Mouse (Mus musculus) CH12.LX (cell line): ENCODE data around the gene A430078G23Rik. TPM values are rescaled to one million over a fixed set of nuclear protein-coding genes. Genes with fewer than 3 reads are reported as not detected.
"Not testable (repeated sequence)": the region's sequence is repeated elsewhere in the genome, so short reads cannot be mapped to it uniquely, and the experiment has no call there.

Experiments used
- DNase-seq: peaks from one replicate; pipeline ENCODE4 v3.0.0-alpha.2; 2013; ENCODE audit errors: extremely low read depth
- H3K27ac ChIP-seq: 2 replicates; pipeline ENCODE4 v1.5.1; 2012; ENCODE audit warnings: low read depth, mild to moderate bottlenecking, control low read depth, moderate library complexity; ENCODE audit not compliant: insufficient read depth
- H3K27me3 ChIP-seq: replicated peaks from 2 replicates; pipeline ENCODE3; 2012; ENCODE audit warnings: inconsistent platforms
- H3K36me3 ChIP-seq, 2 experiments: replicated peaks in 1 of 2; 2 replicates each; pipeline versions ENCODE3 to v1.6.1; 2012; ENCODE audit warnings: inconsistent platforms in 1 of 2, low read length in 1 of 2, mild to moderate bottlenecking in 1 of 2, mixed read lengths in 1 of 2, moderate library complexity in 1 of 2; ENCODE audit not compliant: control insufficient read depth in 1 of 2, insufficient read depth in 1 of 2
- H3K4me1 ChIP-seq, 2 experiments: 2 replicates each; pipeline ENCODE4 v1.6.1; 2012; ENCODE audit warnings: inconsistent platforms in 1 of 2, moderate library complexity in 1 of 2; ENCODE audit not compliant: insufficient read depth in 2 of 2, control insufficient read depth in 1 of 2
- H3K4me2 ChIP-seq: 2 replicates; pipeline ENCODE4 v1.6.1; 2012; ENCODE audit warnings: low read depth, mild to moderate bottlenecking, control low read depth; ENCODE audit not compliant: poor library complexity, insufficient read depth, severe bottlenecking
- H3K4me3 ChIP-seq, 3 experiments: fragments of 150-350 bp in 1 of 3; sonication (generic) in 1 of 3; replicated peaks in 1 of 3; 2 replicates each; pipeline versions ENCODE3 to v1.5.1; 2011 to 2012; ENCODE audit warnings: low read depth in 2 of 3, low read length in 2 of 3, mild to moderate bottlenecking in 2 of 3, moderate library complexity in 2 of 3, control low read depth in 1 of 3, improper control_type of control experiment in 1 of 3, inconsistent platforms in 1 of 3, mixed read lengths in 1 of 3; ENCODE audit not compliant: poor library complexity in 1 of 3
- H3K79me2 ChIP-seq: replicated peaks from 2 replicates; pipeline ENCODE4 v1.6.1; 2012; ENCODE audit warnings: mild to moderate bottlenecking, moderate library complexity; ENCODE audit not compliant: control insufficient read depth, poor library complexity, insufficient read depth, severe bottlenecking; ENCODE audit errors: extremely low read depth
- H3K9ac ChIP-seq: 2 replicates; pipeline ENCODE4 v1.6.1; 2012; ENCODE audit warnings: low read depth, mild to moderate bottlenecking, control low read depth, moderate library complexity; ENCODE audit not compliant: insufficient read depth
- H3K9me3 ChIP-seq: replicated peaks from 2 replicates; pipeline ENCODE3; 2012; ENCODE audit warnings: low read length, inconsistent platforms, mixed read lengths
- BHLHE40 ChIP-seq: IDR thresholded peaks from 2 replicates; pipeline ENCODE4 v1.6.1; 2011; ENCODE audit warnings: mild to moderate bottlenecking, low read depth, low read length, improper control_type of control experiment
- ETS1 ChIP-seq: conservative IDR thresholded peaks from 2 replicates; pipeline ENCODE4 v1.6.1; 2012; ENCODE audit warnings: low read depth, mild to moderate bottlenecking, inconsistent platforms, low read length, improper control_type of control experiment, moderate library complexity
- KAT2A ChIP-seq: IDR thresholded peaks from 2 replicates; pipeline ENCODE4 v1.6.1; 2012; ENCODE audit warnings: low read length, improper control_type of control experiment, inconsistent platforms; ENCODE audit not compliant: insufficient replicate concordance
- MAX ChIP-seq: IDR thresholded peaks from 2 replicates; pipeline ENCODE4 v1.6.1; 2011; ENCODE audit warnings: low read length, improper control_type of control experiment
- MYC ChIP-seq: IDR thresholded peaks from 2 replicates; pipeline ENCODE4 v1.6.1; 2011; ENCODE audit warnings: low read depth, mild to moderate bottlenecking, improper control_type of control experiment, low read length
- NELFE ChIP-seq: IDR thresholded peaks from 2 replicates; pipeline ENCODE4 v1.6.1; 2011; ENCODE audit warnings: low read depth, low read length, improper control_type of control experiment
- POLR2A ChIP-seq: IDR thresholded peaks from 2 replicates; pipeline ENCODE4 v1.6.1; 2011; ENCODE audit warnings: low read depth, mild to moderate bottlenecking, improper control_type of control experiment, low read length
- RAD21 ChIP-seq: IDR thresholded peaks from 2 replicates; pipeline ENCODE4 v1.6.1; 2011; ENCODE audit warnings: low read depth, mild to moderate bottlenecking, low read length, improper control_type of control experiment, moderate library complexity
- RCOR1 ChIP-seq: conservative IDR thresholded peaks from 2 replicates; pipeline ENCODE4 v1.6.1; 2012; ENCODE audit warnings: low read depth, mild to moderate bottlenecking, inconsistent platforms, low read length, improper control_type of control experiment
- SIN3A ChIP-seq: IDR thresholded peaks from 2 replicates; pipeline ENCODE4 v1.6.1; 2012; ENCODE audit warnings: low read length, improper control_type of control experiment, inconsistent platforms
- UBTF ChIP-seq: IDR thresholded peaks from 2 replicates; pipeline ENCODE4 v1.6.1; 2012; ENCODE audit warnings: low read depth, mild to moderate bottlenecking, inconsistent platforms, low read length, improper control_type of control experiment, moderate library complexity
- USF1 ChIP-seq: IDR thresholded peaks from 2 replicates; pipeline ENCODE4 v1.6.1; 2014; ENCODE audit warnings: low read depth, mild to moderate bottlenecking, inconsistent platforms, low read length, improper control_type of control experiment
- ZKSCAN1 ChIP-seq: IDR thresholded peaks from 2 replicates; pipeline ENCODE4 v1.6.1; 2012; ENCODE audit warnings: low read depth, inconsistent platforms, low read length, improper control_type of control experiment, borderline replicate concordance
- ZNF384 ChIP-seq: IDR thresholded peaks from 2 replicates; pipeline ENCODE4 v1.6.1; 2012; ENCODE audit warnings: low read depth, low read length, improper control_type of control experiment, inconsistent platforms
- dilution Hi-C: fragments of 300-500 bp; cut with MboI; formaldehyde crosslinking; loops from 2 replicates; pipeline ENCODE4 v1.14.3; 2020; ENCODE audit warnings: low sequenced_read_pairs; ENCODE audit not compliant: extremely low pct_unique_long_range_greater_than_20kb, extremely low pct_ligation_motif_present
- in situ Hi-C: fragments of 300-500 bp; cut with MboI; formaldehyde crosslinking; loops from 3 replicates; pipeline ENCODE4 v1.14.3; 2019; ENCODE audit warnings: low sequenced_read_pairs, low pct_ligation_motif_present, low pct_unique_long_range_greater_than_20kb, mixed read lengths
- polyA plus RNA-seq: library from polyadenylated mRNA; unstranded; fragments of >175 nt; gene quantifications from 2 replicates; pipeline ENCODE4 v1.2.1, GENCODE M21; 2012; ENCODE audit warnings: low read depth; ENCODE audit not compliant: insufficient read length
- total RNA-seq, 2 experiments: library from RNA; depleted of rRNA; stranded (reverse); fragments of 300-350 nt in 1 of 2; fragments of >200 nt in 1 of 2; gene quantifications; 2 replicates each; pipeline ENCODE4 v1.2.3; 2012 to 2014

Gene A430078G23Rik
- total RNA-seq (2012; rRNA removed) = not detected in 2 replicates
- not detected in 2 replicates for total RNA-seq (2014; rRNA removed)
- not detected in 2 replicates for polyA plus RNA-seq

DNA sequence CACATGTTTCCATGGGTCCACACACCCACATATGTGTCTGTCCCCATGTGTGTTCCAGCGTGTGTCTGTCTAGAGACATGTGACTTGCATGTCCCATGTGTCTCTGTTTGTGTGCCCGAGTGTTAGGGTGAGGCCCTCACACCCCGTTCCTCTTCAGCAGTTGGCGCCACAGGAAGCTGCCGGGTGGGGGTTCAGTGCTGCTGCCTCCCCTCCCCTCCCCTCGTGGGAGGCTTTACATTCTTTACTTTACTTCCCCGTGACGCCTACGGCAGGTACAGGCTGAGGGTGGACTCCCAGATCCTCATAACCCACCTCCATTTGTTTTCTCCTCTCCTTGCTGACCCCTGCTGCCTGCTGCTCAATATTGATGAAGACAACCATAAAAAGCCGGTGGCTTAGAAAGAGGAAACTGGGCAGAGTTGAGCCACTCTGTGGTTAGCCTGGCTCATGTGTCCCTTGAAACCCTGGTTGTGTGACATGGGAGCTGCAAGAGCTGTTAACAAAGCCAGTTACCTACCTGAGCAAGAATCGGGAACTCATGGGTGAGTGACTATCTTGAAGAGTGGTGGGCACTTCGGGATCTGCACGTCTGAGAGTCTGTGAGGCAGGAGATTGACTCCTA is at the start of gene A430078G23Rik:
Gene A430078G23Rik (plus strand): TSS at position 227 of the 622 bp plus-strand sequence.
- Histone ChIP-seq H3K36me3 (no peaks in the 10 kb centered on the region), H3K9ac (no peak within 1 kb of the TSS), H3K4me2 (no peak within 1 kb of the TSS), H3K4me3 (no peak within 1 kb of the TSS), H3K9me3 (no peaks in the 10 kb centered on the region), H3K27me3 (no peaks in the 10 kb centered on the region), H3K27ac (no peak within 1 kb of the TSS), H3K79me2 (no peaks in the 10 kb centered on the region), H3K4me1 (peaks cover 3 to 31% of the 10 kb centered on the region in 2 experiments; a peak in 3 of 4 replicates)
- dilution Hi-C loops (no loop called here), in situ Hi-C loops (loop anchor here (10.0 kb wide), 1 partner anchor 322 kb away; the partner anchor contains the start of genes Fcor and Trappc5)
- no peak for TF ChIP-seq MYC
- TF ChIP-seq ETS1 = no peak
- TF ChIP-seq USF1 = no peak
- no peak for TF ChIP-seq POLR2A
- no peak for TF ChIP-seq BHLHE40
- TF ChIP-seq MAX = no peak
- TF ChIP-seq RCOR1 = no peak
- TF ChIP-seq ZKSCAN1 = no peak
- no peak for TF ChIP-seq NELFE
- no peak for TF ChIP-seq RAD21
- TF ChIP-seq SIN3A = no peak
- TF ChIP-seq ZNF384 = no peak
- TF ChIP-seq KAT2A = no peak
- no peak for TF ChIP-seq UBTF
- DNase-seq = no peak

DNA sequence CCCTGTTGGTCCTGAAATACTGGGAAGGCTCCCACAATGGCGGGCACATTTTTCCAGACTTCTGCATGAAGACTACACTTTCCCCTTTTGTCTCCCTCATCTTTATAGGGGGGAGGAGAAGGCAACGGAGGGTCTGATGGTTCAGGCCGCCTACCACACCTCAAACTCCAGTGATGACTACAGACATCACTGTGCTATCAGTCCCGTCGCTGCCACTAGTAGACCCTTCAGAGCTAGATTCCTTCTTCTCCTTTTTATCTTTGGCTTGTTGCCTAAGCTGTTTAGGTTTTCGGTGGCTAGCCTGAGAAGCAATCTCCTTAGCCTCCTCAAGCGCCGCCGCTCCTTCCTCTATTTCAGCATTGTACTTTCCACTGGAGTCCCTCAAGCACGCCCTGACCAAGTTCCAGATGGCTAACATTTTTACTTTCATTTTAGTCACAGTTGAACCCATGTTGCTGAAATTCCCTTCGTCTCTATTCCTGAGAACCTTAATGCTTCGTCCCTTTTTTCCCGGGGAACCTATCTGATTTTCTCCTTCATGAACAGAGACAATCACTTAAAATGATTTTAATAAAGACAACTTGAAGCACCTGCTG is 44.9 kb upstream of the A430078G23Rik start:
- in situ Hi-C loops, H3K27me3 ChIP-seq, H3K79me2 ChIP-seq, H3K4me1 ChIP-seq, H3K4me2 ChIP-seq, H3K4me3 ChIP-seq, dilution Hi-C loops, DNase-seq, H3K27ac ChIP-seq, H3K9me3 ChIP-seq, H3K9ac ChIP-seq, H3K36me3 ChIP-seq: not testable (repeated sequence)
